Comparison of ENCODE assay signal across 33 mouse cellular contexts in the genomic region with DNA sequence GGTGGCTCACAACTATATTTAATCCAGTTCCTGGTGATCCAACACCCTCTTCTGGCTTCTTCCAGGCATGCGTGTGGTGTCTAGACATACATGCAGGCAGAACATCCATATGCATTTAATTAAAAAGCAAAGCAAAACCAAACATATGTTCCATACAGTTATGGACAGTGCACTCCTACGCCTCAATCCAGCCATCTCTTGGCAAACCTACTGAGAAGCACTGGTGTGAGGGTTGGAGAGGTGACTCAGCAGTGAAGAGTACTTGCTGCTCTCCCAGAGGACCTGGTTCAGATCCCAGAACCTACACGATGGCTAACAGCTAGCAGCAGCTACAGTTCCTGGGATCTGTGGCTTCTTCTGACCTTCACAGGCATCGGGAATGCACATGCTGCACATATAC. TPM values are rescaled to one million over a fixed set of nuclear protein-coding genes. Genes with fewer than 3 reads are reported as not detected.
DNase-seq lines count a peak whose midpoint lies in the region; ATAC-seq and TF ChIP-seq lines count a peak whose summit lies in the region.
"Had no signal": no experiment of that assay in that cellular context is flagged by ENCODE, and none has a peak within 500 bp of the region (broad histone marks: within the 10 kb centered on the region; RNA-seq: fewer than 3 reads in every experiment).

No protein-coding gene starts in this region.

- H3K4me1 ChIP-seq in midbrain, embryonic 11.5 days (ENCODE audit: control insufficient read depth, insufficient read depth, low read length), result no peaks in the 10 kb centered on the region
- no peaks in the 10 kb centered on the region for H3K4me1 ChIP-seq in midbrain, embryonic 13.5 days (replicated peaks)
- no peaks in the 10 kb centered on the region for H3K4me1 ChIP-seq in forebrain, embryonic 13.5 days
- H3K4me1 ChIP-seq: embryonic facial prominence, embryonic 12.5 days; forebrain, embryonic 15.5 days; heart, embryonic 12.5 days had no signal

- peaks cover 23% of the 10 kb centered on the region; the same call in 1 of the 2 replicates for H3K36me3 ChIP-seq in midbrain, embryonic 11.5 days (ENCODE audit: control insufficient read depth, insufficient read depth, low read length)
- H3K36me3 ChIP-seq in midbrain, embryonic 13.5 days, result peaks cover 88% of the 10 kb centered on the region
- H3K36me3 ChIP-seq in forebrain, embryonic 13.5 days (ENCODE audit: poor library complexity, severe bottlenecking), result peaks cover 98% of the 10 kb centered on the region

- H3K4me3 ChIP-seq in gastrocnemius, adult 2 months, result no peak overlapping the region
- no peak overlapping the region for H3K4me3 ChIP-seq in midbrain, embryonic 11.5 days (ENCODE audit: low read depth, low read length)
- no peak overlapping the region for H3K4me3 ChIP-seq in midbrain, embryonic 13.5 days (replicated peaks)
- H3K4me3 ChIP-seq in forebrain, embryonic 13.5 days, result no peak overlapping the region
- H3K4me3 ChIP-seq: embryonic facial prominence, embryonic 12.5 days; forebrain, embryonic 15.5 days; heart, embryonic 12.5 days had no signal

- intact Hi-C loops in gastrocnemius, adult 2 months (cut with DNase I), result no loop called here

- no peaks in the 10 kb centered on the region for H3K27me3 ChIP-seq in midbrain, embryonic 11.5 days (ENCODE audit: control insufficient read depth, insufficient read depth, low read length)
- H3K27me3 ChIP-seq in midbrain, embryonic 13.5 days, result no peaks in the 10 kb centered on the region
- no peaks in the 10 kb centered on the region for H3K27me3 ChIP-seq in forebrain, embryonic 13.5 days
- H3K27me3 ChIP-seq: embryonic facial prominence, embryonic 12.5 days; forebrain, embryonic 15.5 days; heart, embryonic 12.5 days had no signal

- H3K9ac ChIP-seq in midbrain, embryonic 11.5 days (ENCODE audit: low read length), result no peak overlapping the region
- H3K9ac ChIP-seq in midbrain, embryonic 13.5 days (replicated peaks), result no peak overlapping the region
- no peak overlapping the region for H3K9ac ChIP-seq in forebrain, embryonic 13.5 days
- H3K9ac ChIP-seq: embryonic facial prominence, embryonic 12.5 days; forebrain, embryonic 15.5 days; heart, embryonic 12.5 days; hindbrain, embryonic 14.5 days; liver, embryonic 14.5 days had no signal

- no peak for DNase-seq in gastrocnemius, adult 2 months
- DNase-seq in gastrocnemius, adult 18-20 months (ENCODE audit: low spot score), result no peak
- peak; percentile 41 for DNase-seq in midbrain, embryonic 11.5 days (ENCODE audit: low spot score, missing footprints)
- peak; percentile 32 for DNase-seq in MN1 (ENCODE audit: low spot score)
- DNase-seq in left cerebral cortex, adult 9 months (ENCODE audit: low spot score in 2 of 2), result peak; percentile 52 to 64
- no peak for DNase-seq in cerebellum, postnatal 14 days
- DNase-seq: adrenal gland, adult 8-10 months; cerebellum, adult 8-10 months; embryo, embryonic 11 days; gastrocnemius, postnatal 36 days; heart, adult 18-20 months; kidney, adult 11 months; kidney, postnatal 14 days; layer of hippocampus, postnatal 36 days; liver; lung, adult 2 months; lung, postnatal 10 days; thymus, adult 18-20 months; thymus, postnatal 25 days had no signal

- no peaks in the 10 kb centered on the region for H3K9me3 ChIP-seq in midbrain, embryonic 11.5 days (ENCODE audit: control insufficient read depth, low read length)
- H3K9me3 ChIP-seq in midbrain, embryonic 13.5 days, result no peaks in the 10 kb centered on the region
- H3K9me3 ChIP-seq in forebrain, embryonic 13.5 days (replicated peaks), result no peaks in the 10 kb centered on the region
- H3K9me3 ChIP-seq: embryonic facial prominence, embryonic 12.5 days; forebrain, embryonic 15.5 days; heart, embryonic 12.5 days had no signal

- no peak for ATAC-seq in midbrain, embryonic 11.5 days (ENCODE audit: low FRiP score)
- ATAC-seq in midbrain, embryonic 13.5 days, result no peak
- ATAC-seq in forebrain, embryonic 13.5 days, result no peak
- ATAC-seq: activated CD4-positive, CD25-positive, alpha-beta regulatory T cell, adult 4 months; CD4-positive, CD25-positive, alpha-beta regulatory T cell, adult 4 months; forebrain, embryonic 15.5 days; midbrain, embryonic 16.5 days had no signal

- H3K27ac ChIP-seq in gastrocnemius, adult 2 months, result peak overlapping the region; percentile 72
- H3K27ac ChIP-seq in midbrain, embryonic 11.5 days (ENCODE audit: low read depth, low read length), result no peak overlapping the region
- H3K27ac ChIP-seq in midbrain, embryonic 13.5 days, result no peak overlapping the region
- H3K27ac ChIP-seq in forebrain, embryonic 13.5 days, result no peak overlapping the region
- H3K27ac ChIP-seq: embryonic facial prominence, embryonic 12.5 days; forebrain, embryonic 15.5 days; hindbrain, embryonic 14.5 days; liver, embryonic 14.5 days; macrophage; stomach, postnatal 0 days had no signal

- H3K4me2 ChIP-seq in midbrain, embryonic 11.5 days, result no peak overlapping the region
- H3K4me2 ChIP-seq in midbrain, embryonic 13.5 days (replicated peaks), result no peak overlapping the region
- no peak overlapping the region for H3K4me2 ChIP-seq in forebrain, embryonic 13.5 days
- H3K4me2 ChIP-seq: embryonic facial prominence, embryonic 12.5 days; forebrain, embryonic 15.5 days; heart, embryonic 12.5 days; hindbrain, embryonic 14.5 days had no signal

- no peak for TF ChIP-seq CTCF in gastrocnemius, adult 2 months (IDR thresholded peaks at IDR 0.05)

- 95% methylated on average over 4 of the region's 4 CpGs for WGBS in midbrain, embryonic 11.5 days
- WGBS in midbrain, embryonic 13.5 days, result 97% methylated on average over 4 of the region's 4 CpGs
- 87% methylated on average over 4 of the region's 4 CpGs for WGBS in forebrain, embryonic 13.5 days

RNA-seq across cellular contexts. Expression of gene Acta1, which starts 17.7 kb away (rescaled TPM):
- total RNA-seq in gastrocnemius, adult 2 months (2021), result over 10,000 TPM; 45,578 to 47,175 TPM
- over 10,000 TPM; 42,846 to 52,629 TPM for total RNA-seq in gastrocnemius, adult 18-20 months (2021)
- 0.17 TPM in 1 of 2 replicates, not detected in the other for polyA plus RNA-seq in midbrain, embryonic 11.5 days (2014; fragmentation: Nextera tagmentation; extraction: Ambion mirVana)
- polyA plus RNA-seq in midbrain, embryonic 13.5 days (2015; fragmentation: Nextera tagmentation; extraction: Ambion mirVana), result 2.3 and 3.1 TPM in 2 replicates
- polyA plus RNA-seq in forebrain, embryonic 13.5 days (2015; fragmentation: Nextera tagmentation; extraction: Ambion mirVana), result 1.7 and 3.1 TPM in 2 replicates
- total RNA-seq: hematopoietic stem cell, adult 5-6 weeks; neutrophil, adult 5-6 weeks had no signal
- polyA plus RNA-seq: macrophage had no signal

RNA-seq across cellular contexts. Expression of gene Nup133, which starts 36.8 kb away (rescaled TPM):
- total RNA-seq in gastrocnemius, adult 2 months (2021), result 10 to 100 TPM; 11.6 to 17.8 TPM
- 10 to 100 TPM in 1 of 2 experiments, 1 to 10 TPM in 1; 9.8 to 10.4 TPM for total RNA-seq in gastrocnemius, adult 18-20 months (2021)
- polyA plus RNA-seq in midbrain, embryonic 11.5 days (2014; fragmentation: Nextera tagmentation; extraction: Ambion mirVana), result 54.2 and 61.7 TPM in 2 replicates
- polyA plus RNA-seq in midbrain, embryonic 13.5 days (2015; fragmentation: Nextera tagmentation; extraction: Ambion mirVana), result 32.2 and 32.9 TPM in 2 replicates
- 38.5 and 42.6 TPM in 2 replicates for polyA plus RNA-seq in forebrain, embryonic 13.5 days (2015; fragmentation: Nextera tagmentation; extraction: Ambion mirVana)

RNA-seq across cellular contexts. Expression of gene Ccsap, which starts 52.3 kb away (rescaled TPM):
- under 1 TPM; 0.42 to 0.46 TPM for total RNA-seq in gastrocnemius, adult 2 months (2021)
- total RNA-seq in gastrocnemius, adult 18-20 months (2021), result under 1 TPM; 0.21 to 0.26 TPM
- polyA plus RNA-seq in midbrain, embryonic 11.5 days (2014; fragmentation: Nextera tagmentation; extraction: Ambion mirVana), result 7.5 and 7.9 TPM in 2 replicates
- 4.0 and 5.1 TPM in 2 replicates for polyA plus RNA-seq in midbrain, embryonic 13.5 days (2015; fragmentation: Nextera tagmentation; extraction: Ambion mirVana)
- 6.4 and 7.4 TPM in 2 replicates for polyA plus RNA-seq in forebrain, embryonic 13.5 days (2015; fragmentation: Nextera tagmentation; extraction: Ambion mirVana)

Comparison
In these comparisons a context has a peak if more than half of its experiments do, and no peak if none do; other contexts are left out.
1. DNase-seq: peak in midbrain, embryonic 11.5 days (single experiment), MN1 (single experiment) and left cerebral cortex, adult 9 months (2 of 2); none in gastrocnemius, adult 2 months (single experiment), gastrocnemius, adult 18-20 months (single experiment) and cerebellum, postnatal 14 days (0 of 2).